Mouse (Mus musculus) pancreas, adult 10 weeks (tissue): ENCODE data around the gene Fuca2. TPM values are rescaled to one million over a fixed set of nuclear protein-coding genes. Genes with fewer than 3 reads are reported as not detected.

ENCODE experiments used
- polyA plus RNA-seq: library from polyadenylated mRNA; stranded (reverse); fragments of 350-450 nt; fragmentation: Illumina TruSeq; extraction: RNeasy Lipid Tissue Mini Kit (QIAGEN cat#74804); gene quantifications from one replicate; pipeline ENCODE4 v1.2.3, GENCODE M21; 2015; ENCODE audit warnings: low read depth, low replicate concordance; ENCODE audit not compliant: insufficient read depth

Fuca2 gene
- 10.0 TPM for polyA plus RNA-seq

GRCm38 (mm10) chr10:13499331-13499730 is at the start of gene Fuca2:
Gene Fuca2, plus strand, starts transcription at chr10:13499540.

GRCm38 (mm10) chr10:13473833-13474567 is 25.3 kb upstream of the Fuca2 start, which contains the start of gene Phactr2:
Gene Phactr2, minus strand, starts transcription at chr10:13474412.

DNA sequence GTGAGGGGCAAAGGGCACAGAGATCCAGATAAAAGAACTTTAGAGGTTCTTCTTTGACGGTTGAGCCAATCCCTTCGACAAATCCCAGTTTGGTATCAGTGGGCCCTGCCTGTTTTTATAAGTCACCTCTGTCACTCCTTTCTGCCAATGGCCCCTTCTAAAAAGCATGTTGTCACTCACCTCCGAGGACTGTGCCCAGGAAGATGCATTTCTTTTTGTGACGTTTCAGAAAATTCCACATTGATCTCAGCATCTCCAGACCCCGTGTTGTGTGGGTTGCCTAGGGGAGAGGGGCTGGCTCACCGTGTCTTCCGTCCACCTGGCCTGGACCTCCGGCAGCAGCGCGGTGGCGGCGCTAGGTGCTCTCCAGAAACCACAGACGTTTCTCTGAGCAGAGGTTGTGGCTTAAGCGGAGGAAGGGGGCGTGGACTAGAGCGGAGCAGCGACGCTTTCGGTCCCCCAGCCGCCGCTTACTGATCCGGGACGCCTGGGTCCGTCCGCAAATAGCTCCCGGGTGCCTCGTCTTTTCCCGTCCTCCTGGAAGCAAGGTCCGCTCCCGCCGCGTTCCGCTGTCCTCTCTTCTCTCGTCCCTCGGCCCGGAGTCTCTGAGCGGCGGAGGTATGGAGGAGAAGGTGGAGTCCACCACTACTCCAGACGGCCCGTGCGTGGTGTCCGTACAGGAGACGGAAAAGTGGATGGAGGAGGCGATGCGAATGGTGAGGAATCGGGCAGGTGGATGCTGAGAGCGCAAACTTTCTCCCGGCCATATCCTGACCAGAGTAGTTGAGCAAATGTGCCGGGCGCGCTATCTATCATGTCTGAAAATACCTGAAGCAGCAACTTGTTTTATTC is 53.5 kb downstream of the Fuca2 start, which contains the start of the genes Adat2 and Pex3:
Adat2 (plus strand) TSS at position 249 of the 852 bp plus-strand sequence.
Pex3 (minus strand) TSS at position 497 of the 852 bp plus-strand sequence.

Other genes starting within 250 kb of the Fuca2 start
- 2.8 TPM for gene Phactr2, start 25.1 kb upstream of the Fuca2 start, polyA plus RNA-seq
- not detected for gene Adat2, start 53.4 kb downstream of the Fuca2 start, polyA plus RNA-seq
- gene Pex3, start 53.6 kb downstream of the Fuca2 start, polyA plus RNA-seq = 5.4 TPM